Mouse (Mus musculus): ENCODE measurements at regions not wholly inside any gene's neighbourhood (a gene's known extent, or its start where the extent isn't known, plus 50 kb on each side); places are given as distances from the start of the nearest gene placed in this dataset.
A peak's percentile ranks its signal among the peaks of the same experiment; 100 is the strongest.
"Not testable (repeated sequence)": the region's sequence is repeated elsewhere in the genome, so short reads cannot be mapped to it uniquely, and the experiment has no call there.

GRCm38 (mm10) chr9:83728428-83728827 is 77.6 kb downstream of the Elovl4 start:
- H3K27ac ChIP-seq (ENCODE audit: low read length): no peak overlapping the region
- H3K27me3 ChIP-seq (replicated peaks; ENCODE audit: control insufficient read depth, insufficient read depth, low read length): no peaks in the 10 kb centered on the region
- no peaks in the 10 kb centered on the region for H3K9me3 ChIP-seq (ENCODE audit: control insufficient read depth, low read length)
- 83% methylated on average over 8 of the region's 8 CpGs for WGBS
- ATAC-seq: no peak
- H3K4me1 ChIP-seq (ENCODE audit: control insufficient read depth, insufficient read depth, low read length): no peaks in the 10 kb centered on the region
- H3K9ac ChIP-seq (ENCODE audit: low read depth, low read length): no peak overlapping the region
- no peak overlapping the region for H3K4me2 ChIP-seq (ENCODE audit: low read depth, low read length)
- H3K4me3 ChIP-seq (ENCODE audit: low read length): no peak overlapping the region
- no peaks in the 10 kb centered on the region for H3K36me3 ChIP-seq (ENCODE audit: control insufficient read depth, insufficient read depth, low read length)

GRCm38 (mm10) chr9:83727462-83728189 is 78.5 kb downstream of the Elovl4 start:
- 11% methylated on average over 14 of the region's 14 CpGs for WGBS
- no peaks in the 10 kb centered on the region for H3K9me3 ChIP-seq (ENCODE audit: control insufficient read depth, low read length)

GRCm38 (mm10) chr9:83726979-83727378 is 79.1 kb downstream of the Elovl4 start:
- H3K27me3 ChIP-seq (replicated peaks; ENCODE audit: control insufficient read depth, insufficient read depth, low read length): no peaks in the 10 kb centered on the region
- H3K9ac ChIP-seq (ENCODE audit: low read depth, low read length): no peak overlapping the region
- no peaks in the 10 kb centered on the region for H3K36me3 ChIP-seq (ENCODE audit: control insufficient read depth, insufficient read depth, low read length)
- 45% methylated on average over 16 of the region's 16 CpGs for WGBS
- H3K4me3 ChIP-seq (ENCODE audit: low read length): peak overlapping the region; percentile 27
- no peaks in the 10 kb centered on the region for H3K4me1 ChIP-seq (ENCODE audit: control insufficient read depth, insufficient read depth, low read length)
- H3K9me3 ChIP-seq (ENCODE audit: control insufficient read depth, low read length): no peaks in the 10 kb centered on the region
- H3K4me2 ChIP-seq (ENCODE audit: low read depth, low read length): peak overlapping the region; percentile 46
- no peak overlapping the region for H3K27ac ChIP-seq (ENCODE audit: low read length)
- ATAC-seq: no peak; the same call in 1 of the 2 replicates

More at GRCm38 (mm10) chr9:83727462-83728189, 78.5 kb downstream of the Elovl4 start:
- Histone ChIP-seq H3K4me2 (ENCODE audit: low read depth, low read length) (peak overlapping the region; percentile 46), H3K9ac (ENCODE audit: low read depth, low read length) (no peak overlapping the region), H3K36me3 (ENCODE audit: control insufficient read depth, insufficient read depth, low read length) (no peaks in the 10 kb centered on the region), H3K27me3 (replicated peaks; ENCODE audit: control insufficient read depth, insufficient read depth, low read length) (no peaks in the 10 kb centered on the region), H3K4me3 (ENCODE audit: low read length) (peak overlapping the region; percentile 27), H3K4me1 (ENCODE audit: control insufficient read depth, insufficient read depth, low read length) (no peaks in the 10 kb centered on the region), H3K27ac (ENCODE audit: low read length) (no peak overlapping the region)
- peak; percentile 89 for ATAC-seq

- 52% methylated on average over 9 of the region's 9 CpGs for WGBS
- Histone ChIP-seq H3K4me2 (ENCODE audit: low read depth, low read length) (no peak overlapping the region), H3K4me1 (ENCODE audit: control insufficient read depth, insufficient read depth, low read length) (no peaks in the 10 kb centered on the region), H3K9me3 (ENCODE audit: control insufficient read depth, low read length) (no peaks in the 10 kb centered on the region), H3K36me3 (ENCODE audit: control insufficient read depth, insufficient read depth, low read length) (no peaks in the 10 kb centered on the region), H3K27me3 (replicated peaks; ENCODE audit: control insufficient read depth, insufficient read depth, low read length) (no peaks in the 10 kb centered on the region), H3K27ac (ENCODE audit: low read length) (no peak overlapping the region), H3K4me3 (ENCODE audit: low read length) (no peak overlapping the region), H3K9ac (ENCODE audit: low read depth, low read length) (no peak overlapping the region)
- ATAC-seq: no peak
Observed at GRCm38 (mm10) chr9:83726105-83726504, 80.0 kb downstream of the Elovl4 start.

GRCm38 (mm10) chr9:83725545-83725944 is 80.5 kb downstream of the Elovl4 start:
- Histone ChIP-seq H3K4me1 (ENCODE audit: control insufficient read depth, insufficient read depth, low read length) (no peaks in the 10 kb centered on the region), H3K27ac (ENCODE audit: low read length) (no peak overlapping the region), H3K9ac (ENCODE audit: low read depth, low read length) (no peak overlapping the region), H3K4me3 (ENCODE audit: low read length) (no peak overlapping the region), H3K27me3 (replicated peaks; ENCODE audit: control insufficient read depth, insufficient read depth, low read length) (no peaks in the 10 kb centered on the region), H3K9me3 (ENCODE audit: control insufficient read depth, low read length) (no peaks in the 10 kb centered on the region), H3K4me2 (ENCODE audit: low read depth, low read length) (peak overlapping the region; percentile 21; the same call in 1 of the 2 replicates), H3K36me3 (ENCODE audit: control insufficient read depth, insufficient read depth, low read length) (no peaks in the 10 kb centered on the region)
- 48% methylated on average over 8 of the region's 8 CpGs for WGBS
- no peak for ATAC-seq

- Histone ChIP-seq H3K27me3 (replicated peaks; ENCODE audit: control insufficient read depth, insufficient read depth, low read length) (no peaks in the 10 kb centered on the region), H3K4me1 (ENCODE audit: control insufficient read depth, insufficient read depth, low read length) (no peaks in the 10 kb centered on the region), H3K9me3 (ENCODE audit: control insufficient read depth, low read length) (no peaks in the 10 kb centered on the region), H3K9ac (ENCODE audit: low read depth, low read length) (no peak overlapping the region), H3K27ac (ENCODE audit: low read length) (no peak overlapping the region), H3K4me2 (ENCODE audit: low read depth, low read length) (no peak overlapping the region), H3K36me3 (ENCODE audit: control insufficient read depth, insufficient read depth, low read length) (no peaks in the 10 kb centered on the region), H3K4me3 (ENCODE audit: low read length) (no peak overlapping the region)
- 65% methylated on average over 2 of the region's 2 CpGs for WGBS
- no peak for ATAC-seq
Observed at GRCm38 (mm10) chr9:83720982-83721381, 85.1 kb downstream of the Elovl4 start.

GRCm38 (mm10) chr9:83719811-83720210 is 86.3 kb downstream of the Elovl4 start:
- H3K36me3 ChIP-seq (ENCODE audit: control insufficient read depth, insufficient read depth, low read length): no peaks in the 10 kb centered on the region
- ATAC-seq: no peak
- H3K9me3 ChIP-seq (ENCODE audit: control insufficient read depth, low read length): no peaks in the 10 kb centered on the region
- 58% methylated on average over 4 of the region's 4 CpGs for WGBS
- no peak overlapping the region for H3K4me2 ChIP-seq (ENCODE audit: low read depth, low read length)
- no peak overlapping the region for H3K27ac ChIP-seq (ENCODE audit: low read length)
- no peak overlapping the region for H3K4me3 ChIP-seq (ENCODE audit: low read length)
- no peaks in the 10 kb centered on the region for H3K4me1 ChIP-seq (ENCODE audit: control insufficient read depth, insufficient read depth, low read length)
- no peak overlapping the region for H3K9ac ChIP-seq (ENCODE audit: low read depth, low read length)
- H3K27me3 ChIP-seq (replicated peaks; ENCODE audit: control insufficient read depth, insufficient read depth, low read length): no peaks in the 10 kb centered on the region

GRCm38 (mm10) chr9:83718084-83718483 is 88.0 kb downstream of the Elovl4 start:
- H3K27ac ChIP-seq (ENCODE audit: low read length); ATAC-seq: not testable (repeated sequence)
- WGBS: 92% methylated on average over 2 of the region's 2 CpGs

GRCm38 (mm10) chr9:83716101-83716763 is 89.8 kb downstream of the Elovl4 start:
- 55% methylated on average over 5 of the region's 5 CpGs for WGBS
- no peak overlapping the region for H3K27ac ChIP-seq (ENCODE audit: low read length)
- no peaks in the 10 kb centered on the region for H3K4me1 ChIP-seq (ENCODE audit: control insufficient read depth, insufficient read depth, low read length)
- no peak overlapping the region for H3K4me3 ChIP-seq (ENCODE audit: low read length)
- H3K27me3 ChIP-seq (replicated peaks; ENCODE audit: control insufficient read depth, insufficient read depth, low read length): no peaks in the 10 kb centered on the region
- no peak for ATAC-seq
- no peak overlapping the region for H3K9ac ChIP-seq (ENCODE audit: low read depth, low read length)
- no peak overlapping the region for H3K4me2 ChIP-seq (ENCODE audit: low read depth, low read length)
- no peaks in the 10 kb centered on the region for H3K36me3 ChIP-seq (ENCODE audit: control insufficient read depth, insufficient read depth, low read length)
- no peaks in the 10 kb centered on the region for H3K9me3 ChIP-seq (ENCODE audit: control insufficient read depth, low read length)

More at GRCm38 (mm10) chr9:83718084-83718483, 88.0 kb downstream of the Elovl4 start:
- H3K4me3 ChIP-seq (ENCODE audit: low read length); H3K27me3 ChIP-seq (replicated peaks; ENCODE audit: control insufficient read depth, insufficient read depth, low read length); H3K9me3 ChIP-seq (ENCODE audit: control insufficient read depth, low read length); H3K4me2 ChIP-seq (ENCODE audit: low read depth, low read length); H3K4me1 ChIP-seq (ENCODE audit: control insufficient read depth, insufficient read depth, low read length); H3K36me3 ChIP-seq (ENCODE audit: control insufficient read depth, insufficient read depth, low read length); H3K9ac ChIP-seq (ENCODE audit: low read depth, low read length): not testable (repeated sequence)
